Mouse (Mus musculus): ENCODE measurements around the gene Plekhg5.

DNA sequence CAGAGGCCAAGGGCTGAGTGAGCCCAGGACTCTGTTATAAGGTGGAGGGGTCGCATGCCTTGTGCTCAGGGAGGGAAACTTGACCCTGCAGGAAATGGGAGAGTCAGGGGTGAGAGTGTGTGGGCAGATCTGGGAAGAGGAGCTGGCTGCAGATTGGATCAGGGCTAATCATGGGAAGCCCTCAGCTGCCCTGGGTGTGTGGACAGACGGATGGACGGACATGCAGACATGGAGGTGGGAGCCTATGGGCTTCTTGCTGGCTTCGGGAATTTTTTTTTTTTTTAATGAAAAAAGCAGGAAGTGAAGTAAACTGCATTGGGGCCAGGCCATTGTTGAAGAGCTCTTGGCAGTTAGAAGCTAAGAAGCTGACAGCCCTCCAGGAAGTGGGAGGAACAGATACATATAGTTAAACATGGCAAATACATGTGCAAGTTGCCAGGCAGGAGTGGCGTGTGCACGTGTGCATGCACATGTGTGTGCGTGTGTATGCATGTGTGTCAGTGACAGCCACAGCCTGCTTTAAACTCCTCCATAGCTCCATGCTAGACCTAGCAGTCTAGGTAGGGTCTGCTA lies 28.9 kb downstream of the Plekhg5 start:
- TF ChIP-seq POLR2A (IDR thresholded peaks at IDR 0.05; ENCODE audit: borderline replicate concordance, low read depth, low read length) (no peak), CTCF (IDR thresholded peaks at IDR 0.05; ENCODE audit: low read depth, low read length) (no peak)
